Mouse (Mus musculus) small intestine, adult 2 months (tissue): ENCODE measurements at regions not wholly inside any gene's neighbourhood (a gene's known extent, or its start where the extent isn't known, plus 50 kb on each side); places are given as distances from the start of the nearest gene placed in this dataset.

Experiments
- H3K27ac ChIP-seq: fragments of 200-500 bp; 2 replicates; pipeline ENCODE4 v1.5.1; 2012; ENCODE audit warnings: low read depth, low read length, control low read depth, inconsistent platforms; ENCODE audit not compliant: insufficient read depth
- H3K27me3 ChIP-seq: fragments of 200-500 bp; 2 replicates; pipeline ENCODE4 v1.6.1; 2012; ENCODE audit warnings: mild to moderate bottlenecking, moderate library complexity, low read length, inconsistent platforms; ENCODE audit not compliant: control insufficient read depth, insufficient read depth
- H3K36me3 ChIP-seq: fragments of 200-500 bp; 2 replicates; pipeline ENCODE4 v1.6.1; 2012; ENCODE audit warnings: mild to moderate bottlenecking, low read length, control low read depth, inconsistent platforms; ENCODE audit not compliant: control insufficient read depth, insufficient read depth
- H3K4me1 ChIP-seq: fragments of 200-500 bp; 2 replicates; pipeline ENCODE4 v1.6.1; 2012; ENCODE audit warnings: low read length, inconsistent platforms, mixed read lengths; ENCODE audit not compliant: control insufficient read depth, insufficient read depth, insufficient read length
- H3K4me3 ChIP-seq: fragments of 200-500 bp; 2 replicates; pipeline ENCODE4 v1.5.1; 2012; ENCODE audit warnings: low read depth, mild to moderate bottlenecking, control low read depth, inconsistent platforms, low read length, moderate library complexity
- CTCF ChIP-seq: fragments of 200-500 bp; IDR thresholded peaks from 2 replicates; pipeline ENCODE4 v1.5.1; 2012; ENCODE audit warnings: low read depth, mild to moderate bottlenecking, control low read depth, inconsistent platforms, low read length, moderate library complexity, mixed read lengths; ENCODE audit not compliant: insufficient replicate concordance, insufficient read length; ENCODE audit errors: extremely low read depth
- POLR2A ChIP-seq: fragments of 200-500 bp; IDR thresholded peaks from 2 replicates; pipeline ENCODE4 v1.6.1; 2012; ENCODE audit warnings: low read depth, mild to moderate bottlenecking, control low read depth, inconsistent platforms, low read length, moderate library complexity
- WGBS: fragments of 180-500 bp; shearing (Covaris S2); methylation state at CpG from one replicate; pipeline ENCODE4 v1.1.7; 2018; 5-methylcytosine and 5-hydroxymethylcytosine counted together

GRCm38 (mm10) chr10:46299521-46299920 is 721.9 kb downstream of the Hace1 start:
- TF ChIP-seq CTCF (no peak), POLR2A (no peak)
- Histone ChIP-seq H3K27me3 (no peaks in the 10 kb centered on the region), H3K4me1 (no peaks in the 10 kb centered on the region), H3K36me3 (no peaks in the 10 kb centered on the region), H3K27ac (no peak overlapping the region), H3K4me3 (no peak overlapping the region)
- WGBS = 65% methylated on average over 3 of the region's 3 CpGs

GRCm38 (mm10) chr10:46320328-46321038 is 742.9 kb downstream of the Hace1 start:
- 79% methylated on average over 5 of the region's 5 CpGs for WGBS
- no peak overlapping the region for H3K27ac ChIP-seq
- TF ChIP-seq CTCF = no peak
- no peak for TF ChIP-seq POLR2A
- no peak overlapping the region for H3K4me3 ChIP-seq
- H3K27me3 ChIP-seq = no peaks in the 10 kb centered on the region
- no peaks in the 10 kb centered on the region for H3K4me1 ChIP-seq
- no peaks in the 10 kb centered on the region for H3K36me3 ChIP-seq

GRCm38 (mm10) chr10:46321040-46321439 is 743.4 kb downstream of the Hace1 start:
- 81% methylated on average over 3 of the region's 3 CpGs for WGBS
- no peak for TF ChIP-seq CTCF
- no peak for TF ChIP-seq POLR2A

GRCm38 (mm10) chr10:46329052-46329451 is 751.4 kb downstream of the Hace1 start:
- Histone ChIP-seq H3K4me1 (no peaks in the 10 kb centered on the region), H3K27ac (no peak overlapping the region), H3K27me3 (no peaks in the 10 kb centered on the region), H3K4me3 (no peak overlapping the region), H3K36me3 (no peaks in the 10 kb centered on the region)
- TF ChIP-seq POLR2A = no peak
- no peak for TF ChIP-seq CTCF
- 71% methylated on average over 1 of the region's 1 CpGs for WGBS

More at GRCm38 (mm10) chr10:46321040-46321439, 743.4 kb downstream of the Hace1 start:
- Histone ChIP-seq H3K27ac (no peak overlapping the region), H3K4me3 (no peak overlapping the region), H3K27me3 (no peaks in the 10 kb centered on the region), H3K36me3 (no peaks in the 10 kb centered on the region), H3K4me1 (no peaks in the 10 kb centered on the region)

DNA sequence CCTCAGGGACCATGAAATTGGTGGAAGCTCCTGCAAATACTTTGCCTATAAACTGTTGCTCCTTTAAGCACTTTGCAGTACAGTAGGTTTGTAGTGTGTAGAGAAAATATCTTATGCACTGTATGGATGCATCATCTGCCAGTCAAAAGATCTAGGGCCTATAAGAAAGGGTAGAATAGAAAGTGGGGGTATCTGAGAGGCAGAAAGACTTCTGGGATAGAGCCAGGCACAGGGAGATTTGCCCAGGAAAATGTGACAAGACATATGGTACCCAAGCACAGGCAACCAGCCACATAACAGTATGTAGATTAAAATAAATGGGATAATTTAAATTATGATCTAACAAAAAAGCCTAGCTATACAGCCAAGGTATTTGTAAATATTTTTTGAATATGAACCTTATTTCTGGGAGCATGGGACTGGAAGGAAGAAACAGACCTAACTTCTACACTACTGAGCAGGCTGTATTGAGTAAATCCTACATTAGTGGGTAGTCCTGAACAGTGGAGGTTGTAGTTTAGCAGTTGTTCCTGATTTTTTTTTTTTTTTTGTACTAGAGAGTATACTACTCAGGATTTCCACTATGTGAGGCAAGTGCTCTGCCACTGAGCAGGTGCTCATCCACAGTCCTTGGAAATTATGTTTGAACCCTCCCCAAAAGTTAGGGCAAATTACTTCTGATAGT is 754.1 kb downstream of the Hace1 start:
- TF ChIP-seq CTCF (no peak), POLR2A (no peak)
- Histone ChIP-seq H3K27ac (no peak overlapping the region), H3K4me3 (no peak overlapping the region), H3K4me1 (no peaks in the 10 kb centered on the region), H3K27me3 (no peaks in the 10 kb centered on the region), H3K36me3 (no peaks in the 10 kb centered on the region)

DNA sequence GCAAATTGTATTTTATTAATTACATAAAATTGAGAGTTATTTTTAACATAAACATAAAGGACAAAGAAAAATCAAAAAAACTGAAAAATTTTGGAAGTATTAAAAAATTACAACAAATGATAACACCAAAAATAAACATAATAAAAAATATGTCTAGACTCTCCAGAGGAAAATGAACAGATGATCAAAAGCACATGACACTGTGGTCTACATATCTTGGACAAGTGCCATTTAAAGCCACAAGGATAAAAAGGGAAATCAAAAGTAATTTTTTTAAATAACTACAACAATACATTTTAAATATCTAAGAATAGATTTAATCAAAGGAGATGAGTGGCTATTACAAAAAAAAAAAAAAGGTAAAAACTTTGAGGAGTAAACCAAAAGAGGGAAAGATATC is 755.6 kb downstream of the Hace1 start:
- no peak for TF ChIP-seq POLR2A
- TF ChIP-seq CTCF = no peak
- Histone ChIP-seq H3K27ac (no peak overlapping the region), H3K4me3 (no peak overlapping the region), H3K36me3 (no peaks in the 10 kb centered on the region), H3K27me3 (no peaks in the 10 kb centered on the region), H3K4me1 (no peaks in the 10 kb centered on the region)

- H3K36me3 ChIP-seq = no peaks in the 10 kb centered on the region
- 68% methylated on average over 4 of the region's 4 CpGs for WGBS
- H3K4me3 ChIP-seq = no peak overlapping the region
- no peaks in the 10 kb centered on the region for H3K27me3 ChIP-seq
- no peak overlapping the region for H3K27ac ChIP-seq
- H3K4me1 ChIP-seq = no peaks in the 10 kb centered on the region
- TF ChIP-seq CTCF = no peak
Measured at GRCm38 (mm10) chr10:46345315-46345714, 767.7 kb downstream of the Hace1 start.
